Mouse (Mus musculus) hindbrain, embryonic 16.5 days (tissue): ENCODE measurements around the gene Nyx. TPM values are rescaled to one million over a fixed set of nuclear protein-coding genes. Genes with fewer than 3 reads are reported as not detected.

Source experiments
- ATAC-seq: fragments of 200-750 bp; cut with Nextera tagmentation; 2 replicates; pipeline ENCODE4 v1.8.0; 2017; ENCODE audit warnings: moderate TSS enrichment, moderate library complexity
- H3K27ac ChIP-seq: fragments of 300-500 bp; sonication (generic); 2 replicates; pipeline ENCODE4 v1.5.1; 2014; ENCODE audit warnings: low read depth, mild to moderate bottlenecking, control low read depth, low read length, moderate library complexity
- H3K27me3 ChIP-seq: fragments of 300-500 bp; sonication (generic); replicated peaks from 2 replicates; pipeline ENCODE4 v1.6.1; 2014; ENCODE audit warnings: low read length; ENCODE audit not compliant: control insufficient read depth, insufficient read depth
- H3K36me3 ChIP-seq: fragments of 300-500 bp; sonication (generic); 2 replicates; pipeline ENCODE4 v1.6.1; 2014; ENCODE audit warnings: mild to moderate bottlenecking, low read length, moderate library complexity, mixed read lengths; ENCODE audit not compliant: control insufficient read depth, insufficient read depth
- H3K4me1 ChIP-seq: fragments of 300-500 bp; sonication (generic); 2 replicates; pipeline ENCODE4 v1.6.1; 2014; ENCODE audit warnings: low read depth, low read length; ENCODE audit not compliant: control insufficient read depth, insufficient read depth
- H3K4me2 ChIP-seq: fragments of 300-500 bp; sonication (generic); 2 replicates; pipeline ENCODE4 v1.6.1; 2014; ENCODE audit warnings: mild to moderate bottlenecking, low read length, control low read depth, moderate library complexity
- H3K4me3 ChIP-seq: fragments of 300-500 bp; sonication (generic); 2 replicates; pipeline ENCODE4 v1.5.1; 2014; ENCODE audit warnings: mild to moderate bottlenecking, low read length, control low read depth, moderate library complexity
- H3K9ac ChIP-seq: fragments of 300-500 bp; sonication (generic); 2 replicates; pipeline ENCODE4 v1.6.1; 2014; ENCODE audit warnings: low read depth, mild to moderate bottlenecking, control low read depth, low read length, moderate library complexity
- H3K9me3 ChIP-seq: fragments of 300-500 bp; sonication (generic); 2 replicates; pipeline ENCODE4 v1.6.1; 2014; ENCODE audit warnings: mild to moderate bottlenecking, low read length, moderate library complexity; ENCODE audit not compliant: control insufficient read depth
- WGBS: fragments of 180-500 bp; shearing (Covaris S2); extraction: QIAGEN DNeasy Blood & Tissue Kit; methylation state at CpG from one replicate; pipeline ENCODE4 v1.1.7; 2014; 5-methylcytosine and 5-hydroxymethylcytosine counted together
- polyA plus RNA-seq: library from polyadenylated mRNA; unstranded; fragments of >200 nt; fragmentation: Nextera tagmentation; extraction: Ambion mirVana; gene quantifications from 2 replicates; pipeline ENCODE4 v1.2.1, GENCODE M21; 2015

The Nyx gene
- polyA plus RNA-seq, 1 experiment from 2014 or later = 0.24 TPM

DNA sequence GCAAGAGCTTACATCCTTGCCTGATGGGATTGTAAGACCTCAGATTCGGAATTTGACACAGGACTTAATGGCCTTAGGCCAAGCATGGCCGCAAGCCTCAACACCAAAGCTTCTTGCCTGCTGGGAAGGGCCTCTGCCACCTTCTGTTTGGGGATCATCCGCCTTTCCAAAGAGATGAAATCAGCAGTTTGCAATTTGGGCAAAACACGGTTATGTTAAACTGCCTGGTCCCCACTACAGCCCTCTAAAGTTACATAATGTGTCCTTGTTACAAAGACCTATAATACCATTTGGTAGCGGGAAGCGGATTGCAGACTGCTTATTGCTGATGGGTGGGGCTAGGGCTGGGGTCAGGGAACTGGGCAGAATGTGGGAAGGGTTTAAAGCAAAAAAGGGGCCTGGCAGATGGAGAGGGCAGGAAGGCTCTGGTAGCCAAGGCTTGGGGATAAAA, 1.2 kb downstream of the Nyx start:
- no peak for ATAC-seq
- H3K4me1 ChIP-seq = no peaks in the 10 kb centered on the region
- H3K9ac ChIP-seq = no peak overlapping the region
- WGBS = 76% methylated on average over 6 of the region's 6 CpGs
- no peak overlapping the region for H3K4me3 ChIP-seq
- H3K27ac ChIP-seq = no peak overlapping the region
- H3K9me3 ChIP-seq = no peaks in the 10 kb centered on the region
- no peaks in the 10 kb centered on the region for H3K36me3 ChIP-seq
- no peaks in the 10 kb centered on the region for H3K27me3 ChIP-seq
- no peak overlapping the region for H3K4me2 ChIP-seq

DNA sequence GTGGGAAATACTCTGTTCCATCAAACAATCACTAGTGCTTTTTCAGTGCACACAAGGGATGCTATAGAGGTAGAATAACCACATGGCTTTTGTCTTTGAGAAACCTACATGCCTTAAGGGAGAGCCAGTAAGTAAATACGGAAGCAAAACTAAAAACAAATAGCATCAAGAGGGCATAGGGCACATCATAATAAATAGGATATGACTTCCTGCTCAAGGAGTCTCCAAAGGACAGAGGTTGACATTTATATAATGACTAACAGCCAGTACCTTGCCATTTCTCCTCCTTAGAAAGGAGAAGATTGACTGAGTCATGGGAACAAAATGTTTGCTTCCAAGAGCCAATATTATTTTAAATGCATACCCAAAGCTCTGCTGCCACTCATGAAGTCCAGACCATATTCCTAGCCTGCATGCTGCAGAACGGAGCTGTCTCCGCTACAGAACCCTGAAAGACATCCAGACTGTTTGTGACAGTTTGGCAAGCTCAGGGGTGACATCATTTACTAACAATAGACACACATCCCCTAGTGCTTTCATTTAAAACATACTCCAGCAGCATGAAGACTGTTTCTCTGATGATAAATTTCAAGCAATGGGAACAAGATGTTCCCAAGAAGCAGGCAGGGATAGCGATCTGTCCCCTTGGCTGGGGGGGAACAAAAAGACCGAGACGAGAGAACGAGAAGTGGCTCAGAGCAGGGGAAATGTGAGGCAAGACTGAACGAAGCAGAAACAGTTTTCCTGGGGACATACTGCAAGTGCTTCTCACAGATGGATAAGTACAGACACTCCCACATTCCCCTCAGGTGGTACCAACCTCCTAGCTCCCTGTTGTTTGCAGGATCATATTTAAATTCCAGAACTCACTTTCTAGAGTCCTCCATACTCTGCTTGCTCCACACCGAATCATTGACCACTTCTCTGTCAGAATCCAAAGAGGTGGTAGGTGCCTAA, 3.5 kb downstream of the Nyx start:
- H3K4me1 ChIP-seq = no peaks in the 10 kb centered on the region
- H3K9me3 ChIP-seq = no peaks in the 10 kb centered on the region
- no peaks in the 10 kb centered on the region for H3K36me3 ChIP-seq
- ATAC-seq = no peak
- no peak overlapping the region for H3K27ac ChIP-seq
- H3K9ac ChIP-seq = no peak overlapping the region
- no peak overlapping the region for H3K4me3 ChIP-seq
- no peaks in the 10 kb centered on the region for H3K27me3 ChIP-seq
- no peak overlapping the region for H3K4me2 ChIP-seq
- 54% methylated on average over 9 of the region's 9 CpGs for WGBS

DNA sequence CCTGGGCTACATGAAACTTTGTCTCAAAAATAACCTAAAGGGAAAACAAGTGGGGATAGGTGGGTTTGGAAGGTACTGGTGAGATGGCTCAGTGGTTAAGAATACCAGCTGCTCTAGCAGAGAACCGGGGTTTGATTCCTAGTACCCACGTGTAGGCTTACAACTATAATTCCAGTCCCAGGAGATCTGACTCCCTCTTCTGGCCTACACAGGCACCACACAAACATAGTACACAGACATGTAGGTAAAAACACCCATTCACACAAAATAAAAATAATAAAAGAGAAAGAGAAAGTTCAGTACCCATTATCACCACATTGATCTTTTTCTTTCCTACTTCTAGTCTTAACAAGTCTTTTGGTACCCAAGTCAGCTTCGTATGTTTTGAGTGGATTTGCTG, 6.0 kb downstream of the Nyx start:
- Histone ChIP-seq H3K9ac (no peak overlapping the region), H3K36me3 (no peaks in the 10 kb centered on the region), H3K27me3 (no peaks in the 10 kb centered on the region), H3K4me1 (no peaks in the 10 kb centered on the region), H3K27ac (no peak overlapping the region), H3K9me3 (no peaks in the 10 kb centered on the region), H3K4me2 (no peak overlapping the region), H3K4me3 (no peak overlapping the region)
- ATAC-seq = no peak
- WGBS = 79% methylated on average over 3 of the region's 3 CpGs

DNA sequence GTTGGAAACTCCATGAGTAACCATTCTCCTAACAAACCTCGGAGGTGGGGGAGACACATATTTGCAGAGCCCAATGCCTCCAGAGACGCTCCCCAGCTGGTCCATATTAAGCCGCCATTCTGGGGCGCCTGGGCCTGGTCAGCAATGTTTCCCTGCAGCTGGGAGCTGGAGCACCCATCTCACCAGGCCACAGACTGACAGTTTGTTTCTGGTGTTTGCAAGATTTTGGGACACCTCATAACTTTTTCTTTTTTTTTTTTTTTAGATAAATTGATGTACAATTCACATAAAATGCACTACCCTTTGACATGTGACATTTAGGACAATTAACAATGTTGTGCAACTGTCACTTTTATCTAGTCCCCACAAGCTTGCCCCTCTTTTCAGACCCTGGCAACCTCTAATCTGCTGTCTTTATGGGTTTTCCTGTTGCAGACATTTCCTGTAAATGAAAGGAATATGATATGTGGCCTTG, 6.9 kb downstream of the Nyx start:
- no peak overlapping the region for H3K4me2 ChIP-seq
- no peak for ATAC-seq
- H3K9ac ChIP-seq = no peak overlapping the region
- H3K9me3 ChIP-seq = no peaks in the 10 kb centered on the region
- H3K4me3 ChIP-seq = no peak overlapping the region
- no peaks in the 10 kb centered on the region for H3K4me1 ChIP-seq
- no peaks in the 10 kb centered on the region for H3K27me3 ChIP-seq
- WGBS = 81% methylated on average over 4 of the region's 4 CpGs
- no peaks in the 10 kb centered on the region for H3K36me3 ChIP-seq
- no peak overlapping the region for H3K27ac ChIP-seq

DNA sequence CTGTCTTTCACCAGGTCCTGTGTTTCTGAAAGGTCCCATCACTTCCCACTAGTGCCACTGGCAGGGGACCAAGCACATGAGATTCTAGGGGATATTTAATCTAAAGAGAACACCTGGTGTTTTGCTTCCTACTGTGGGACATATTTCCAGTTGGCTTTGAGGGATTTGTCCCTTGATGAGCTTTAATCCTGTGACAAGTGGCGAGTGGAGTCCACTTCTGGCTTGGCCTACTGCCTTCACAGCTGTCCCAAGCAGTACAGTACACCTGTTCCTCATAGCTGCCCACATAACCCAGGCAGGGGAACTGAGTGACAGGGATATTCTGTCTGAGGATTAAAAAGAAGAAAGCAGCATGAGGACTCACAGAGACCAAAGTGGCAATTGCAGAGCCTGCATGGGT, 9.5 kb downstream of the Nyx start:
- no peak overlapping the region for H3K4me2 ChIP-seq
- H3K9me3 ChIP-seq = no peaks in the 10 kb centered on the region
- H3K27me3 ChIP-seq = no peaks in the 10 kb centered on the region; the same call in 1 of the 2 replicates
- no peak for ATAC-seq
- no peak overlapping the region for H3K27ac ChIP-seq
- H3K4me1 ChIP-seq = no peaks in the 10 kb centered on the region
- H3K4me3 ChIP-seq = no peak overlapping the region
- WGBS = 45% methylated on average over 1 of the region's 1 CpGs
- H3K36me3 ChIP-seq = no peaks in the 10 kb centered on the region
- no peak overlapping the region for H3K9ac ChIP-seq

DNA sequence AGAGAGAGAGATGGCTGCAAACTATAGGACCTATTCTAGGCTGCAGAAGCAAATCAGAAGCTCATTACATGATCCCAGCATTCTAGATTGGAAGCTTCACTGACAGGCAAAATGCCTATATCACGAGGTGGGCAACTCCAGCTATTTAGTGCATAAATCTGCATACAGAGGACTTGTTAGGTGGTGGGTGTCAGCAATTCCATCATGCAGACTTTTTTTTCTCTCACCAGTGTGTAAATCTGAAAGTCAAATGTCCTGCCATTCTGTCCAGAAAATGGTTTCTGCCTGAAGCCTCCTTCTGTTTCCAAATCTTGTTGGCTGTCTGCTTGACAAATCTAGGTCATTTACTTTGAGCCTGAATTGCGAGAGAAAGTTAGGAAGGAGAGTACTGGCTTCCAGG, 11.7 kb downstream of the Nyx start:
- Histone ChIP-seq H3K4me3 (no peak overlapping the region), H3K4me1 (no peaks in the 10 kb centered on the region), H3K4me2 (no peak overlapping the region), H3K27ac (no peak overlapping the region), H3K9me3 (no peaks in the 10 kb centered on the region), H3K36me3 (no peaks in the 10 kb centered on the region), H3K27me3 (no peaks in the 10 kb centered on the region; the same call in 1 of the 2 replicates), H3K9ac (no peak overlapping the region)
- 53% methylated on average over 2 of the region's 2 CpGs for WGBS
- ATAC-seq = no peak

DNA sequence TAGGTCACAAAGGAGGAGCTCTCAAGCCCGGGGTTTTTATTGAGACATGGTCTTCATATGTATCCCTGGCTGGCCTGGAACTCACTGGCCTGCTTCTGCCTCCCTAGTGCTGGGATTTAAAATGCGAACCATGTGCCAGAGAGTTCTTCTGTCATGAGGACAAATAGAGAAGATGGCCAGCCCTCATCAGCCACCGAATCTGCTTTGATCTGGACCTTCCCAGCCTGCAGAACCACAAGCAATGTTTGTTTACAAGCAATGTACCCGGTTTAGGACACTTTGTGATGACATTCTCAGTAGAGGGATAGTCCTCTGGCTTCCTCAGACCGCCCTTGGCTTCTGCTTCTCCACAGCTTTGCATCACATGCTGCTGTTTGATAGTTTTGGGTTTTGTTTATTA, 12.4 kb downstream of the Nyx start:
- WGBS = 63% methylated on average over 5 of the region's 5 CpGs
- Histone ChIP-seq H3K9ac (no peak overlapping the region), H3K4me3 (no peak overlapping the region), H3K27ac (no peak overlapping the region), H3K9me3 (no peaks in the 10 kb centered on the region), H3K4me1 (no peaks in the 10 kb centered on the region), H3K4me2 (no peak overlapping the region), H3K27me3 (peaks cover 2% of the 10 kb centered on the region; the same call in 1 of the 2 replicates), H3K36me3 (no peaks in the 10 kb centered on the region)
- no peak for ATAC-seq

DNA sequence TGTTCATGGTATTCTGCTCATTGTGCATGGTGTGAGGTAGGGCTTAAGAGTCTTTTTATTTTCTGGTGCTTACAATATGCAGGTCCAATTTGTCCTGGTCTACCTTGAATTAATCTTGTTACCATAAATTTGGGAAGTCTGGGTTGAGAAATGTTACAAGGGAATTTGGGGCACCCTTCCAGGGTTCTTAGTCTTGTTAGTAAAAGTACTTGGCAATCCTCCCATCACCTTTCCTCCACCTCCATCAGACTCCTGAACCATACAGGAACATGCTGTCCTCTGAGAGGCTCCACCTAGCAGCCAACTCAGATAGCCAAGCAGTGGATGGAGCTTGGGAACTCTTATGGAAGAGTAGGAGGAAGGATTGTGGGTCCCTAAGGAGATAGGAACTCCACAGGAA, 13.7 kb downstream of the Nyx start:
- Histone ChIP-seq H3K27ac (no peak overlapping the region), H3K4me1 (no peaks in the 10 kb centered on the region), H3K4me2 (no peak overlapping the region), H3K36me3 (no peaks in the 10 kb centered on the region), H3K4me3 (no peak overlapping the region), H3K27me3 (peaks cover 2% of the 10 kb centered on the region; the same call in 1 of the 2 replicates), H3K9ac (no peak overlapping the region), H3K9me3 (no peaks in the 10 kb centered on the region)
- no peak for ATAC-seq

DNA sequence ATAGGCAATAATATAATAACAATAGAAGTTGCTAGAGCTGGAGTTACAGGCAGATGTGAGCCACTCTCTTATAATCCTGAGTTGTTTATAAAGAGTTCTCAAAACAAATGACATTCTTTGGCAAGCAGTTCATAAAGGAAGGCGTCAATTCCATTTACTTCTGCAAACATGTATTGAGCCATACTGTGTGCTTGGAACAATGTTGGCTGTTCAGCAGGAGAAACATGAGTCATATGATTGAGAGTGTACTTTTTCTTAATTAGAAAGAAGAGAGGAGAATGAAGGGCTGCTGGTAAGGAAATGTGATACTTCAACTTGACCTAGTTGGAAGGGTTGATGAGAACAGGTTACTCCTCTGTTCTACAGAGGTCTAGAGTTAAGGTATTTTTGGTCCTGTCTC, 16.7 kb downstream of the Nyx start:
- Histone ChIP-seq H3K36me3 (no peaks in the 10 kb centered on the region), H3K4me3 (no peak overlapping the region), H3K4me1 (no peaks in the 10 kb centered on the region), H3K9me3 (peaks cover 12% of the 10 kb centered on the region), H3K4me2 (no peak overlapping the region), H3K27me3 (peaks cover 2% of the 10 kb centered on the region; the same call in 1 of the 2 replicates), H3K27ac (no peak overlapping the region), H3K9ac (no peak overlapping the region)
- WGBS = 85% methylated on average over 1 of the region's 1 CpGs
- no peak for ATAC-seq
